Mouse (Mus musculus): ENCODE results near the gene Mphosph9. TPM values are rescaled to one million over a fixed set of nuclear protein-coding genes. Genes with fewer than 3 reads are reported as not detected.

Mphosph9 gene
- total RNA-seq, 2 experiments from 2014 or later: 7.7 to 9.7 TPM

- no peak for DNase-seq (ENCODE audit: low spot score in 2 of 2)
Observed at GRCm38 (mm10) chr5:124216403-124216802, 111.4 kb downstream of the Mphosph9 start.

GRCm38 (mm10) chr5:124215647-124216046, 112.1 kb downstream of the Mphosph9 start:
- DNase-seq (ENCODE audit: low spot score in 2 of 2): no peak

GRCm38 (mm10) chr5:124214516-124215145, 113.1 kb downstream of the Mphosph9 start:
- no peak for DNase-seq (ENCODE audit: low spot score in 2 of 2)

- no peak for DNase-seq (ENCODE audit: low spot score in 2 of 2)
Observed at GRCm38 (mm10) chr5:124213588-124214469, 113.9 kb downstream of the Mphosph9 start.

- DNase-seq (ENCODE audit: low spot score in 2 of 2): no peak
Observed at GRCm38 (mm10) chr5:124211669-124212068, 116.1 kb downstream of the Mphosph9 start.

- peak in 1 of 2 experiments; percentile 72 for DNase-seq (ENCODE audit: low spot score in 2 of 2)
Observed at GRCm38 (mm10) chr5:124211234-124211633, 116.5 kb downstream of the Mphosph9 start.

GRCm38 (mm10) chr5:124210281-124211016, 117.3 kb downstream of the Mphosph9 start:
- DNase-seq (ENCODE audit: low spot score in 2 of 2): no peak

GRCm38 (mm10) chr5:124209850-124210249, 117.9 kb downstream of the Mphosph9 start:
- DNase-seq (ENCODE audit: low spot score in 2 of 2): no peak

GRCm38 (mm10) chr5:124208030-124208429, 119.7 kb downstream of the Mphosph9 start:
- DNase-seq (ENCODE audit: low spot score in 2 of 2): no peak

- DNase-seq (ENCODE audit: low spot score in 2 of 2): no peak
Observed at GRCm38 (mm10) chr5:124206481-124207038, 121.2 kb downstream of the Mphosph9 start.

GRCm38 (mm10) chr5:124205809-124206380, 121.9 kb downstream of the Mphosph9 start:
- no peak for DNase-seq (ENCODE audit: low spot score in 2 of 2)

- DNase-seq (ENCODE audit: low spot score in 2 of 2): no peak
Observed at GRCm38 (mm10) chr5:124205211-124205610, 122.6 kb downstream of the Mphosph9 start.

- no peak for DNase-seq (ENCODE audit: low spot score in 2 of 2)
Observed at GRCm38 (mm10) chr5:124204127-124204794, 123.5 kb downstream of the Mphosph9 start.

GRCm38 (mm10) chr5:124203251-124203650, 124.5 kb downstream of the Mphosph9 start:
- DNase-seq (ENCODE audit: low spot score in 2 of 2): no peak

GRCm38 (mm10) chr5:124202071-124202470, 125.7 kb downstream of the Mphosph9 start:
- no peak for DNase-seq (ENCODE audit: low spot score in 2 of 2)

GRCm38 (mm10) chr5:124201564-124201963, 126.2 kb downstream of the Mphosph9 start:
- DNase-seq (ENCODE audit: low spot score in 2 of 2): no peak

Data from gastrocnemius, postnatal 4 days (tissue).